Mouse (Mus musculus): ENCODE data around the gene Osgepl1. TPM values are rescaled to one million over a fixed set of nuclear protein-coding genes. Genes with fewer than 3 reads are reported as not detected.
"Not testable (repeated sequence)": the region's sequence is repeated elsewhere in the genome, so short reads cannot be mapped to it uniquely, and the experiment has no call there.

The Osgepl1 gene
- 24.3 and 25.2 TPM in 2 replicates for polyA plus RNA-seq (2014; fragmentation: Nextera tagmentation; extraction: Ambion mirVana)

GRCm38 (mm10) chr1:53312989-53313967 lies at the start of gene Osgepl1:
Osgepl1 (plus strand) TSS chr1:53313624.
- Histone ChIP-seq H3K9ac (ENCODE audit: low read depth, low read length) (peak within 1 kb of the TSS; percentile 73), H3K4me1 (ENCODE audit: control insufficient read depth, insufficient read depth, low read length) (no peaks in the 10 kb centered on the region), H3K36me3 (ENCODE audit: control insufficient read depth, insufficient read depth, low read length) (peaks cover 15% of the 10 kb centered on the region), H3K9me3 (ENCODE audit: control insufficient read depth, low read length) (no peaks in the 10 kb centered on the region), H3K4me2 (replicated peaks; ENCODE audit: low read depth, low read length) (peak within 1 kb of the TSS; percentile 69), H3K27ac (ENCODE audit: low read depth, low read length) (peak within 1 kb of the TSS; percentile 89), H3K4me3 (ENCODE audit: low read length) (peak within 1 kb of the TSS; percentile 67), H3K27me3 (ENCODE audit: control insufficient read depth, insufficient read depth, low read length) (no peaks in the 10 kb centered on the region)
- ATAC-seq (ENCODE audit: low FRiP score, low TSS enrichment), result peak; percentile 98
- 2% methylated on average over 27 of the region's 27 CpGs for WGBS

- H3K9ac ChIP-seq (ENCODE audit: low read depth, low read length); H3K4me3 ChIP-seq (ENCODE audit: low read length); H3K4me2 ChIP-seq (replicated peaks; ENCODE audit: low read depth, low read length); H3K27me3 ChIP-seq (ENCODE audit: control insufficient read depth, insufficient read depth, low read length); H3K36me3 ChIP-seq (ENCODE audit: control insufficient read depth, insufficient read depth, low read length); ATAC-seq (ENCODE audit: low FRiP score, low TSS enrichment); H3K4me1 ChIP-seq (ENCODE audit: control insufficient read depth, insufficient read depth, low read length); H3K27ac ChIP-seq (ENCODE audit: low read depth, low read length); H3K9me3 ChIP-seq (ENCODE audit: control insufficient read depth, low read length): not testable (repeated sequence)
These were observed 48.3 kb upstream of the Osgepl1 start for GRCm38 (mm10) chr1:53264958-53265612.

GRCm38 (mm10) chr1:53269901-53270300 lies 43.5 kb upstream of the Osgepl1 start:
- Histone ChIP-seq H3K27ac (ENCODE audit: low read depth, low read length) (no peak overlapping the region), H3K4me2 (replicated peaks; ENCODE audit: low read depth, low read length) (no peak overlapping the region), H3K4me3 (ENCODE audit: low read length) (no peak overlapping the region), H3K27me3 (ENCODE audit: control insufficient read depth, insufficient read depth, low read length) (no peaks in the 10 kb centered on the region), H3K9ac (ENCODE audit: low read depth, low read length) (no peak overlapping the region), H3K4me1 (ENCODE audit: control insufficient read depth, insufficient read depth, low read length) (no peaks in the 10 kb centered on the region), H3K36me3 (ENCODE audit: control insufficient read depth, insufficient read depth, low read length) (no peaks in the 10 kb centered on the region), H3K9me3 (ENCODE audit: control insufficient read depth, low read length) (no peaks in the 10 kb centered on the region)
- no peak for ATAC-seq (ENCODE audit: low FRiP score, low TSS enrichment)
- 85% methylated on average over 3 of the region's 3 CpGs for WGBS

- H3K4me2 ChIP-seq (replicated peaks; ENCODE audit: low read depth, low read length), result no peak overlapping the region
- no peak overlapping the region for H3K9ac ChIP-seq (ENCODE audit: low read depth, low read length)
- no peak for ATAC-seq (ENCODE audit: low FRiP score, low TSS enrichment)
These were observed 40.8 kb upstream of the Osgepl1 start for GRCm38 (mm10) chr1:53272646-53273045.

GRCm38 (mm10) chr1:53291197-53291596 lies 22.2 kb upstream of the Osgepl1 start:
- Histone ChIP-seq H3K27ac (ENCODE audit: low read depth, low read length) (no peak overlapping the region), H3K4me1 (ENCODE audit: control insufficient read depth, insufficient read depth, low read length) (no peaks in the 10 kb centered on the region), H3K4me3 (ENCODE audit: low read length) (no peak overlapping the region), H3K9ac (ENCODE audit: low read depth, low read length) (no peak overlapping the region), H3K9me3 (ENCODE audit: control insufficient read depth, low read length) (no peaks in the 10 kb centered on the region), H3K36me3 (ENCODE audit: control insufficient read depth, insufficient read depth, low read length) (0 out of 2 replicates have a peak, but pooled peaks cover 2% of the 10 kb centered on the region), H3K27me3 (ENCODE audit: control insufficient read depth, insufficient read depth, low read length) (no peaks in the 10 kb centered on the region), H3K4me2 (replicated peaks; ENCODE audit: low read depth, low read length) (no peak overlapping the region)
- WGBS, result 92% methylated on average over 3 of the region's 3 CpGs
- no peak for ATAC-seq (ENCODE audit: low FRiP score, low TSS enrichment)

More at GRCm38 (mm10) chr1:53272646-53273045, 40.8 kb upstream of the Osgepl1 start:
- H3K36me3 ChIP-seq (ENCODE audit: control insufficient read depth, insufficient read depth, low read length), result no peaks in the 10 kb centered on the region
- no peaks in the 10 kb centered on the region for H3K27me3 ChIP-seq (ENCODE audit: control insufficient read depth, insufficient read depth, low read length)
- no peak overlapping the region for H3K4me3 ChIP-seq (ENCODE audit: low read length)
- no peaks in the 10 kb centered on the region for H3K9me3 ChIP-seq (ENCODE audit: control insufficient read depth, low read length)
- no peak overlapping the region for H3K27ac ChIP-seq (ENCODE audit: low read depth, low read length)
- no peaks in the 10 kb centered on the region for H3K4me1 ChIP-seq (ENCODE audit: control insufficient read depth, insufficient read depth, low read length)

GRCm38 (mm10) chr1:53296581-53297383 lies 16.6 kb upstream of the Osgepl1 start, which contains the start of the genes Pms1, Ormdl1 and Gm28778:
Pms1 (minus strand) TSS chr1:53297018.
Ormdl1 (plus strand) TSS chr1:53297095.
Gm28778 (plus strand) TSS chr1:53297111.
- peak within 1 kb of the TSS; percentile 84 for H3K9ac ChIP-seq (ENCODE audit: low read depth, low read length)
- no peaks in the 10 kb centered on the region for H3K27me3 ChIP-seq (ENCODE audit: control insufficient read depth, insufficient read depth, low read length)
- peak within 1 kb of the TSS; percentile 85 for H3K4me3 ChIP-seq (ENCODE audit: low read length)
- peak within 1 kb of the TSS; percentile 77 for H3K27ac ChIP-seq (ENCODE audit: low read depth, low read length)
- WGBS, result under 1% methylated on average over 66 of the region's 66 CpGs
- H3K4me1 ChIP-seq (ENCODE audit: control insufficient read depth, insufficient read depth, low read length), result no peaks in the 10 kb centered on the region
- ATAC-seq (ENCODE audit: low FRiP score, low TSS enrichment), result peak; percentile 100
- peaks cover 4% of the 10 kb centered on the region; the same call in 1 of the 2 replicates for H3K36me3 ChIP-seq (ENCODE audit: control insufficient read depth, insufficient read depth, low read length)
- H3K4me2 ChIP-seq (replicated peaks; ENCODE audit: low read depth, low read length), result peak within 1 kb of the TSS; percentile 60
- no peaks in the 10 kb centered on the region for H3K9me3 ChIP-seq (ENCODE audit: control insufficient read depth, low read length)

- Histone ChIP-seq H3K36me3 (ENCODE audit: control insufficient read depth, insufficient read depth, low read length) (peaks cover 9% of the 10 kb centered on the region; the same call in 1 of the 2 replicates), H3K4me3 (ENCODE audit: low read length) (no peak overlapping the region), H3K27ac (ENCODE audit: low read depth, low read length) (no peak overlapping the region), H3K4me1 (ENCODE audit: control insufficient read depth, insufficient read depth, low read length) (no peaks in the 10 kb centered on the region), H3K27me3 (ENCODE audit: control insufficient read depth, insufficient read depth, low read length) (no peaks in the 10 kb centered on the region), H3K9ac (ENCODE audit: low read depth, low read length) (no peak overlapping the region), H3K9me3 (ENCODE audit: control insufficient read depth, low read length) (no peaks in the 10 kb centered on the region), H3K4me2 (replicated peaks; ENCODE audit: low read depth, low read length) (no peak overlapping the region)
- 89% methylated on average over 4 of the region's 4 CpGs for WGBS
- ATAC-seq (ENCODE audit: low FRiP score, low TSS enrichment), result no peak
These were observed 12.9 kb upstream of the Osgepl1 start for GRCm38 (mm10) chr1:53300506-53300905.

- no peak overlapping the region for H3K4me3 ChIP-seq (ENCODE audit: low read length)
- H3K4me1 ChIP-seq (ENCODE audit: control insufficient read depth, insufficient read depth, low read length), result no peaks in the 10 kb centered on the region
- ATAC-seq (ENCODE audit: low FRiP score, low TSS enrichment), result no peak
- no peak overlapping the region for H3K4me2 ChIP-seq (replicated peaks; ENCODE audit: low read depth, low read length)
- peaks cover 26% of the 10 kb centered on the region for H3K36me3 ChIP-seq (ENCODE audit: control insufficient read depth, insufficient read depth, low read length)
- H3K9me3 ChIP-seq (ENCODE audit: control insufficient read depth, low read length), result no peaks in the 10 kb centered on the region
- 96% methylated on average over 4 of the region's 4 CpGs for WGBS
- no peaks in the 10 kb centered on the region for H3K27me3 ChIP-seq (ENCODE audit: control insufficient read depth, insufficient read depth, low read length)
- H3K9ac ChIP-seq (ENCODE audit: low read depth, low read length), result no peak overlapping the region
- H3K27ac ChIP-seq (ENCODE audit: low read depth, low read length), result no peak overlapping the region
These were observed 8.4 kb downstream of the Osgepl1 start for GRCm38 (mm10) chr1:53321662-53322344.

All from kidney, embryonic 14.5 days (tissue).